Mouse (Mus musculus): Measurements from ENCODE around the gene Tmem63b. TPM values are rescaled to one million over a fixed set of nuclear protein-coding genes. Genes with fewer than 3 reads are reported as not detected.

The Tmem63b gene
- total RNA-seq, 2 experiments from 2014 or later, result 177 to 186 TPM

- intact Hi-C loops (cut with DNase I), result no loop called here
- no peak for DNase-seq (ENCODE audit: low spot score in 2 of 2)
Observed at GRCm38 (mm10) chr17:45708179-45708578, 21.5 kb upstream of the Tmem63b start.

DNA sequence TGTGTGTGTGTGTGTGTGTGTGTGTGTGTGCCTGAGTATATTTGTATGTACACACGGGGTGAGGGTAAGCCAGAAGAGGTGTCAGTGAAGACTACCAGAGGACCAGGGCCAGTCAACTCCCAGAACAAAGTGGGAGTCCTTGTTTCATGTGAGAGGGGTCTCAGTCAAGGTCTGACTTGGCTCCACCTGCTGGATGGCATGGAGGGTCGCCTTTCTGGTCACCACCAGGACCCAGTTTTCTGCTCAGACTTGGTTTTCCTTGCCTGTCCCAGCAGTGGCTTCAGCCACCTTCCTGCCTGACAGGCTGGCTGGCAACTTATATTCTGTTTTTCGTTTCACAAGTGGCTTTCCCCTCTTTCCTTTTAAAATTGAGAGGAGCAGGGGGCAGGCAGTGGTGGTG, 20.7 kb upstream of the Tmem63b start:
- DNase-seq (ENCODE audit: low spot score in 2 of 2), result no peak

GRCm38 (mm10) chr17:45706796-45707195, 20.1 kb upstream of the Tmem63b start:
- no peak for DNase-seq (ENCODE audit: low spot score in 2 of 2)
- intact Hi-C loops (cut with DNase I), result no loop called here

More for the DNA sequence above, 20.7 kb upstream of the Tmem63b start:
- intact Hi-C loops (cut with DNase I), result no loop called here

DNA sequence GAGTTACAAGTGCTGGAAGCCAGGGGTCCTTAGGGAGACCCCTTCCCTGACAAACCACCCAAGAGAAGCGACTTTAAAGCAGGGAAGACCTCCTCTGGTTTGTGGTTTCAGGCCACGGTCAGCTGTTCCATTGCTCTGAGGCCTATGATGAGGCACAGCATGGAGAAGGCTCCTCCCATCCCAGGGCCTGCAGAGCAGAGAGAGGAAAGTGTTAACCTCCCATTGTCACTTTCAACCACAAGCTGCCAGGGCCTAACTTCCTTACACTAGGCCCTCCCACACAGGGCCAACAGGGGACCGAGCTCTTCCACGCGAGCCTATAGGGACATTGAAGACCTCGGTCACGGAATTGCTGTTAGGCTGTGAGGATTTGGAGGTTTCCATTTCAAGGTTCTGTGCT, 16.5 kb upstream of the Tmem63b start:
- no peak for DNase-seq (ENCODE audit: low spot score in 2 of 2)
- intact Hi-C loops (cut with DNase I), result no loop called here

GRCm38 (mm10) chr17:45702254-45702653, 15.5 kb upstream of the Tmem63b start:
- no peak for DNase-seq (ENCODE audit: low spot score in 2 of 2)
- intact Hi-C loops (cut with DNase I), result no loop called here

- intact Hi-C loops (cut with DNase I), result no loop called here
- no peak for DNase-seq (ENCODE audit: low spot score in 2 of 2)
Observed at GRCm38 (mm10) chr17:45701236-45701591, 14.5 kb upstream of the Tmem63b start.

GRCm38 (mm10) chr17:45700496-45701235, 14.0 kb upstream of the Tmem63b start:
- intact Hi-C loops (cut with DNase I), result no loop called here
- DNase-seq (ENCODE audit: low spot score in 2 of 2), result no peak

DNA sequence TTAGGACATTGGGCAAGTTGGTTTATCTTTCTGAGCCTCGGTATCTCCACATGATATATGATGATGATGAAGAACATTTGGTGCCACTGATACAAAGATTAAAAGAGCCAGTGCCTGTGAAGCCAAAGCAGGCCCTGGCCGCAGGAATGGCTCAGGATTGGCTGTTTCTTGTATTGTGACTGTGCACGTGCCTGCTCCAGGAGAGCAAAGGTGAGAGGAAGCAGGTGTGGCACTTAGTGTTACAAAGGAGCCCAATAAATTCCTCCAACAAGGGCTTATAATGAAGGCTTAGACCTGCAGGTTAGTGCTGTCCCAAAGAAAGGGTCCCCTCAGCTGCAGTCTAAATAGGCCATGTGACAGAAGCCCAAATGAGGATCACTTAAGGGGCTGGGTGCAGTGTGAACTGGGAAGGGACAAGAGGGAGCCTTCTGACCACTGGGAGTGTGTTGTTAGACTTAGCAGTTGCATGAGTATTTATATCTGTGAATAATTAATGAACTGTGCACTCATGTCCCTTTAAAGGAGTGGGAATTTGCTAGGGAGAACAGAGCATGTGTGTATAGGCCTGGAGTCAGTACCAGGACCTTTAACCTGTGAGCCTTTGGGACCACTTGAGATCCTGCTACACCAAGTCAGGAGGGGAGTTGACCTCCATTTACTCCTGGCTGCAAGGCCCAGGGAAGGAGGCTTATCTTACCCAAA, 12.5 kb upstream of the Tmem63b start:
- intact Hi-C loops (cut with DNase I), result no loop called here
- no peak for DNase-seq (ENCODE audit: low spot score in 2 of 2)

- intact Hi-C loops (cut with DNase I), result no loop called here
- DNase-seq (ENCODE audit: low spot score in 2 of 2), result no peak
Observed at GRCm38 (mm10) chr17:45698368-45698767, 11.7 kb upstream of the Tmem63b start.

DNA sequence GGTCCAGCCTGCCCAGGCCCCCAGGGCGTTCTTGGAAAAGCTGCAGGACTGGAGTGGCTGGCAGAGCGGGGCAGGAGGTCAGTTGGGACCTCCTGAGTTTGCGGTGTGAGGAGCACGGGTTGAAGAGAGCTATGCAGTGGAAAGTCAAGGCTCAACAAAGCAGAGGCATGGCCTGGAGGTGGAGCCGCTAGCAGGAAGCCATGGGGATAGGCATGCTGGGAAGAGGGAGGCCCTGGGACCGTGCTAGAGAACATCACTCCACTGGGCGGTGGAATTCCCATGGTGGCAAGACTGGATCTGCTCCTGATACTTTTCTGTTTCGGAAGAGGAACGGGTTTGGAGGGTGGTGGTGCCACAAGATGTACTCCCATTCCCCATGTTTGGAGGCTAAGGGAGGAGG, 10.3 kb upstream of the Tmem63b start:
- no peak for DNase-seq (ENCODE audit: low spot score in 2 of 2)
- intact Hi-C loops (cut with DNase I), result no loop called here

DNA sequence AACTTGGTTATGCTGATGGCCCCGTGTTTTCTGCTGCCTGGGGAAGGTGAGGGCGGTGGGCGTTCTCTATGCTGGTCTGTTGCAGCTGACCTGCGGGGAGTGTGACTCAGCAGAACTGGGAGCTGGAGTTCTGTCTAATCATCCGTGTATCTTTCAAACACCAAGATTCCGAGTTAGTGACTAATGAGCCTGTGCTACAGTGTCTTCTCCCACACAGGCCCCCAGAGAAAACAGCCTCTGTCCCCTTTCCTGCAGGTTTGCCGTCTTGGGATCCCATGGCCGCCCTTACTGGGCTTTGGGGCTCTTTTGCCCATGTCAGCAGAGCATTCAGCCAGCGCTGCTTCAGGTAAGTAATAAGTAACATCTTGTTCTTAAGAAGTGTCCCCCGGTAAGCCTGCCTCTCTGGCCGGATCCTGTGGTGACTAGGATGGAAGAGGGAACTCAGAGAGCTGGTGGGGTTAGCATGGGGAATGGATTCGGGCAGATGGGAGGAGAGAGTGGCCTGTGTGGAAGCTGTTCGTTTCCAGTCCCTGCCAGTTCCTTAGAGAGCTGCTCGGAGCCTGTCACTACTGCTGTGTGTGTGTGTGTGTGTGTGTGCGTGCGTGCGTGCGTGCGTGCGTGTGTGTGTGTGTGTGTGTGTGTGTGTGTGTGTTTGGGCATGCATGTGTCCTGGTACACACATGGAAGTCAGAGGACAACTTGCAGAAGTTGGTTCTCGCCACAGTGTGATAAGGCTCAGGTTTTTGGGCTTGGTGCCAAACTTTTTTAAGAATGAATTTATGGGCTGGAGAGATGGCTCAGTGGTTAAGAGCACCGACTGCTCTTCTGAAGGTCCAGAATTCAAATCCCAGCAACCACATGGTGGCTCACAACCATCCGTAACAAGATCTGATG, 8.8 kb upstream of the Tmem63b start:
- no peak for DNase-seq (ENCODE audit: low spot score in 2 of 2)
- intact Hi-C loops (cut with DNase I), result no loop called here

GRCm38 (mm10) chr17:45693812-45694565, 7.3 kb upstream of the Tmem63b start:
- intact Hi-C loops (cut with DNase I), result no loop called here
- no peak for DNase-seq (ENCODE audit: low spot score in 2 of 2)

- intact Hi-C loops (cut with DNase I), result no loop called here
- no peak for DNase-seq (ENCODE audit: low spot score in 2 of 2)
Observed at GRCm38 (mm10) chr17:45692159-45692558, 5.5 kb upstream of the Tmem63b start.

DNA sequence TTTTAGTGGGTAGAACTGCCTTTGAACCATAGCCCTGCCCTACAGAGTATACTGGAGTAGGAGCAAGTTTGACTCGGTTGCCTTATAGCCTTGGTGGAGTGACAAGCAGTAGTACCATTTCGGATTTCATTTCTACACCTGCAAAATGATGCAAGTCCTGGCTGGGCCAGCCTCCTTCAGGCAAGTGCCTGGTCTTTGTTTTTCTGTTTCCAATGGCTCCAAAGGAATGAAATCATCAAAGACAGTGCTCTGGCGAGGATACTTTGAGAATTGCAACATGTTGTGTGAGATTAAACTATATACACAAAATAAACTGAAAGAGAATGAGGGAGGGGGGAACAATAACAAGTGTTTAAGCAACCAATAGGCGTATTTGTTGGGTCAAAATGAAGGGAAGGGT, 3.3 kb upstream of the Tmem63b start:
- DNase-seq (ENCODE audit: low spot score in 2 of 2), result no peak
- intact Hi-C loops (cut with DNase I), result no loop called here

- intact Hi-C loops (cut with DNase I), result no loop called here
- DNase-seq (ENCODE audit: low spot score in 2 of 2), result no peak
Observed at GRCm38 (mm10) chr17:45689120-45689519, 2.4 kb upstream of the Tmem63b start.

GRCm38 (mm10) chr17:45686093-45686619, 549 bp downstream of the Tmem63b start, which contains the start of gene Mrpl14:
Gene Mrpl14 (plus strand): TSS chr17:45686322.
- intact Hi-C loops (cut with DNase I), result no loop called here
- DNase-seq (ENCODE audit: low spot score in 2 of 2), result peak; percentile 90 to 93

DNA sequence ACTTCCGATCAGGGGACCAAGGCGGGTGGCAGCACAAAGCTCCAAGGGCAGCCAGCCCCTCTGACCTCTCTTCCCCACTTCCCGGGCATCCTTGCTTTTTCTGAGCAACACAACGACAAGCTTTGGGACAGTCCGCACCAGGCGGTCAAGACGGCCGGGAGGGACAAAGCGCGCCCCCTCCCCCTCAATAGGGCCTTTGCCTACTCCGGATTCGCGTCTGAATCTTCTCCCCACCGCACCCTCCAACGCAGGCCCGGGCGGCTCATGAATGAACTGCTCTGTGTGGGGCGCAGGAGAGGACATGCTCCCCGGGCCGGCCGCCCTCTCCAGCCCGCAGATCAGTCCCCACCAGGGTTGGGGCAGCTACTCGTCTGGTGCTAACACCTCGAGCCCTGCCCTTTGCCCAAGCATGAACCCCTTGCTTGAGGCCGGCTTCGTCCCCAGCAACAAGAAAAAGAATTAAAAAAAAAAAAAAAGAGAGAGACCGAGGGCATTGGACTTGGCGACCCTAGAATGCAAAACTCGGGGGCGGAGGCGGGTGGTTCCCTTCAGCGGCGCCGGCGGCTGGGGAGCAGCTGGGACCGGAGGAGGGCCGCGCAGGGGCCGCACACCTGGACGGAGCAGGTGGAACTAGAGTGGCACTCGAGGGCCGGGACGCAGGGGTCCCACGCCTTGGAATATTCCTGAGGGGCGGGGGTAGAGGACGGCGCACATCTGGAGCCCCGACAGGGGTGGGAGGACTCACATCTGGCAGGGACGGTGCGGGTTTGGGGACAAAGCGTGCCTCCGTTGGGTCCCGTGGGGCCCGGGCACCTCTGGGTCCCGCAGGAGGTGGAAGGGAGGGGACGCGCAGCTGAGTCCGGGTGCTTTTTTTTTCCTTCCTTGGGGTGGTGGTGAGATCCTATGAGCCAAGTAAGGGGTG, 1.3 kb downstream of the Tmem63b start:
- peak; percentile 51 for DNase-seq (ENCODE audit: low spot score in 2 of 2)
- intact Hi-C loops (cut with DNase I), result no loop called here

DNA sequence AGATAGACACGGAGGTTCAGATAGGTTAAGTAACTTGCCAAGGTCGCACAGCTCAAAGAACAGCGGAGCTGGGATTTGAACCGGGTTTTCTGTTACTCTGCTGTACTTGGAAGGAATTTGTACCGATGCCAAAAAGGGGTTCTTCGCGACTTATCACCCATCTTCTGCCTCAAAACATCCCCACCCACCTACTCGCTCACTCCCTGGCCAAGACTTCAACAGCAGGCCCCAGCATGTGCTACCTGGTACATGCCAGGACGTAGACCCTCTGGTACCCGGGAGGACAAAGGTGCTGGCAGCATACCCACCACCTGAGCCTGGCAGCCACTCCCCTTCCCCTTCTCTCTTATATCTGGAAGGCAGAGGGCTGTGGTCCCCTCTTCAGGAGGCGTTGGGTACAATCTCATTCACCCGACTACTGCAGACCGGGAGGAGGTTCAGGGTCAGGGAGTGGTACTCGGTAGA, 2.0 kb downstream of the Tmem63b start:
- intact Hi-C loops (cut with DNase I), result no loop called here
- DNase-seq (ENCODE audit: low spot score in 2 of 2), result no peak

All from left cerebral cortex, postnatal 36 days (tissue).